Mouse (Mus musculus) gastrocnemius, postnatal 14 days (tissue): ENCODE measurements at regions not wholly inside any gene's neighbourhood (a gene's known extent, or its start where the extent isn't known, plus 50 kb on each side); places are given as distances from the start of the nearest gene placed in this dataset.
A peak's percentile ranks its signal among the peaks of the same experiment; 100 is the strongest.

Source experiments
- DNase-seq: peaks from one replicate; pipeline ENCODE4 v3.0.0; 2021; ENCODE audit warnings: mixed read lengths
- intact Hi-C: fragments of 180-260 bp; cut with DNase I; formaldehyde crosslinking; loops from one replicate; pipeline ENCODE4 v1.15.1; 2025; ENCODE audit warnings: low total_unique reads

- intact Hi-C loops = no loop called here
- no peak for DNase-seq
Observed at GRCm38 (mm10) chr6:14431751-14432150, 323.3 kb downstream of the Ppp1r3a start.

- DNase-seq = peak; percentile 66
- intact Hi-C loops = no loop called here
Observed at GRCm38 (mm10) chr6:14409772-14410171, 345.3 kb downstream of the Ppp1r3a start.

GRCm38 (mm10) chr6:14407754-14408153 lies 347.3 kb downstream of the Ppp1r3a start:
- intact Hi-C loops = no loop called here
- no peak for DNase-seq

- intact Hi-C loops = no loop called here
- no peak for DNase-seq
Observed at GRCm38 (mm10) chr6:14358280-14358679, 396.8 kb downstream of the Ppp1r3a start.
